Mouse (Mus musculus) liver, embryonic 14.5 days (tissue): ENCODE measurements around the gene Gm17651.

Experiments used
- CTCF ChIP-seq: IDR thresholded peaks from 2 replicates; pipeline ENCODE4 v1.5.1; 2016; ENCODE audit warnings: antibody characterized with exemption, low read depth, control low read depth
- EP300 ChIP-seq: IDR thresholded peaks from 2 replicates; pipeline ENCODE4 v1.6.1; 2016; ENCODE audit warnings: antibody characterized with exemption, low read depth

DNA sequence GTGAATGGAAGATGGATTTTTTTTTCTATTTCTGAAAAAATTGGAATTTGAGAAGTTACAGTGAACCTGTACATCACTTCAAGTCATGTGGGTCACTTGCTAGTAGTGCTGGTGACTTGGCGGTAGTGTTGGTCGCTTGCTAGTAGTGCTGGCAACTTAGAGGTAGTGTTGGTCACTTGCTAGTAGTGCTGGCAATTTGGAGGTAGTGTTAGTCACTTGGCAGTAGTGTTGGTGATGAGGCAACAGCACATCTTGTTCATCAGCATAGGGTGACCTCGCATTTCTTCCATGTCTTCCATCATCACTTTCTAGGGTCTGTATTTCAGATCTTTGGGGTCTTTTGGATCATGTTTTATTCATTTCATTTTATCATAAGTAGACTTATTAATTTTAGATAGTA is 1.6 kb upstream of the Gm17651 start:
- TF ChIP-seq CTCF (no peak), EP300 (no peak)
